Mouse (Mus musculus) stomach, postnatal 0 days (tissue): Measurements from ENCODE around the gene Ugt1a10. TPM values are rescaled to one million over a fixed set of nuclear protein-coding genes. Genes with fewer than 3 reads are reported as not detected.
"Not testable (repeated sequence)": the region's sequence is repeated elsewhere in the genome, so short reads cannot be mapped to it uniquely, and the experiment has no call there.

Experiments used
- ATAC-seq: fragments of 200-750 bp; cut with Nextera tagmentation; 2 replicates; pipeline ENCODE4 v1.8.0; 2017; ENCODE audit not compliant: low FRiP score, low TSS enrichment
- DNase-seq: peaks from one replicate; pipeline ENCODE4 v3.0.0-alpha.2; 2016; ENCODE audit warnings: low spot score
- H3K27ac ChIP-seq: fragments of 300-500 bp; sonication (generic); replicated peaks from 2 replicates; pipeline ENCODE4 v1.5.1; 2014; ENCODE audit warnings: mild to moderate bottlenecking, control low read depth
- H3K27me3 ChIP-seq: fragments of 300-500 bp; sonication (generic); 2 replicates; pipeline ENCODE4 v1.6.1; 2014; ENCODE audit warnings: low read length; ENCODE audit not compliant: control insufficient read depth, insufficient read depth
- H3K36me3 ChIP-seq: fragments of 300-500 bp; sonication (generic); 2 replicates; pipeline ENCODE4 v1.6.1; 2014; ENCODE audit warnings: low read length, mixed read lengths; ENCODE audit not compliant: control insufficient read depth, insufficient read depth
- H3K4me1 ChIP-seq: fragments of 300-500 bp; sonication (generic); replicated peaks from 2 replicates; pipeline ENCODE4 v1.6.1; 2014; ENCODE audit warnings: antibody characterized with exemption; ENCODE audit not compliant: control insufficient read depth, insufficient read depth
- H3K4me2 ChIP-seq: fragments of 300-500 bp; sonication (generic); replicated peaks from 2 replicates; pipeline ENCODE4 v1.6.1; 2014; ENCODE audit warnings: low read depth, mild to moderate bottlenecking, control low read depth, moderate library complexity
- H3K4me3 ChIP-seq: fragments of 300-500 bp; sonication (generic); 2 replicates; pipeline ENCODE4 v1.5.1; 2014; ENCODE audit warnings: low read depth, low read length, control low read depth
- H3K9ac ChIP-seq: fragments of 300-500 bp; sonication (generic); 2 replicates; pipeline ENCODE4 v1.6.1; 2014; ENCODE audit warnings: mild to moderate bottlenecking, low read length, control low read depth, mixed read lengths
- H3K9me3 ChIP-seq: fragments of 300-500 bp; sonication (generic); 2 replicates; pipeline ENCODE4 v1.6.1; 2016; ENCODE audit warnings: low read length; ENCODE audit not compliant: control insufficient read depth
- CTCF ChIP-seq: IDR thresholded peaks from 2 replicates; pipeline ENCODE4 v1.5.1; 2016; ENCODE audit warnings: antibody characterized with exemption, low read depth, mild to moderate bottlenecking, moderate library complexity
- EP300 ChIP-seq: optimal IDR thresholded peaks from 2 replicates; pipeline ENCODE3; 2016; ENCODE audit warnings: antibody characterized with exemption
- WGBS: fragments of 180-500 bp; shearing (Covaris S2); extraction: QIAGEN DNeasy Blood & Tissue Kit; methylation state at CpG from one replicate; pipeline ENCODE4 v1.1.7; 2014; 5-methylcytosine and 5-hydroxymethylcytosine counted together
- polyA plus RNA-seq: library from polyadenylated mRNA; unstranded; fragments of >200 nt; fragmentation: Nextera tagmentation; extraction: Ambion mirVana; gene quantifications from 2 replicates; pipeline ENCODE4 v1.2.1, GENCODE M21; 2015

Ugt1a10 gene
- polyA plus RNA-seq, 1 experiment from 2014 or later, result not detected

DNA sequence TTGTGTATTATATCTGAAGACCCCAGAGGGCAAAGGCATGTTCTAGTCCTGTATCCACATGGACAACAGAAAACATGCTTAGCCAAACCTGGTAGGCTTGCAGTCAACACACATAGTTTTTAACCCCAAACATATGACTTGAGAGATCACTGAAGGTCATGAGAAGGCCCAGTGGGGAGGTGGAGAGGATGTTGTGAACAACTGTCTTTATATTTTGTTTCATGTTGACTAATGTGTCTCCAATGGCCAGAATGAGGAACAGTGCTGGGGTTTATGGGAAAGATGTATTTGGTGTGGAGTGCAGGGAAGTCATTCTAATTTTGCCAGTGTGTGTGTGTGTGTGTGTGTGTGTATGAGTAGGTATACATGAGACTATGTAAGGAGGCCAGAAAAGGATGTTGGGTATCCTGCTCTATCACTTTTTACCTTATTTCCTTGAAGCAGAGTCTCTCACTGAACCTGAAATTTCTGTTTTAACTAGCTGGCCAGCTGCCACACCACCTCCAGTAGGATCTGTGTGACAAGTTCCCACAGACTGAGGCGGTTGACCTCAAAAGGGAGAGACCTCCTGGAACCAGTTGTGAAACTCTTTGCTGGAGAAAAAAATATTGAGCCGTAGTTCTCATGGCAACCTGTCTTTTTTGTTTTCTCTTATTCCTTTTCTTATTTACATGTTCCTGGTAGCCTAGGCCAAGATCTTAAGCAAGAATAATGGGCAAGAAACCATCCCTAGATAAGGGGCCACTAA lies 169.0 kb downstream of the Ugt1a10 start:
- peaks cover 14% of the 10 kb centered on the region for H3K9me3 ChIP-seq
- H3K36me3 ChIP-seq, result no peaks in the 10 kb centered on the region
- no peak overlapping the region for H3K4me2 ChIP-seq
- H3K27me3 ChIP-seq, result no peaks in the 10 kb centered on the region
- no peak for ATAC-seq
- no peak overlapping the region for H3K27ac ChIP-seq
- H3K9ac ChIP-seq, result no peak overlapping the region
- WGBS, result 58% methylated on average over 2 of the region's 2 CpGs
- no peaks in the 10 kb centered on the region for H3K4me1 ChIP-seq
- TF ChIP-seq CTCF (no peak), EP300 (no peak)
- peak; percentile 37 for DNase-seq
- H3K4me3 ChIP-seq, result no peak overlapping the region

DNA sequence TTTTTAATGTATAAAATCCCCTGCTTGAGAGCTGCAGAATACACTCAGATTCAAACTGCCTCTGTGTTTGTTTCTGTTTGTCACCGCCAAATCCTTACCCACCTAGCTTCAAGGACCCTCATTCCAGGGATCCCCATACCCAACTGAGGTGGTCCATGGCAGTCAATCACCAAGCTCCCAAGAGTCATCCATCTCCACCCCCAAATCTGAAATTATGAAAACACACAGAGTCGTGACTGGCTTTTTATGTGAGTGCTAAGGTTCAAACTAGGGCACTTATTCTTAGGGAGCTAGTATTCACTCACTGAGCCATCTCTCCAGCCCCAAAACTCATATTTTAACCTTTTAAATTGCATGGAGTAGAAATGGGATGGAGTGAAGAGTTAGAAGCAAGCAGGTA lies 170.1 kb downstream of the Ugt1a10 start:
- not testable (repeated sequence) for ATAC-seq, H3K36me3 ChIP-seq, H3K27me3 ChIP-seq, DNase-seq, H3K4me1 ChIP-seq, H3K4me3 ChIP-seq, H3K4me2 ChIP-seq, H3K9ac ChIP-seq, H3K27ac ChIP-seq
- peaks cover 17% of the 10 kb centered on the region for H3K9me3 ChIP-seq
- 40% methylated on average over 2 of the region's 2 CpGs for WGBS

DNA sequence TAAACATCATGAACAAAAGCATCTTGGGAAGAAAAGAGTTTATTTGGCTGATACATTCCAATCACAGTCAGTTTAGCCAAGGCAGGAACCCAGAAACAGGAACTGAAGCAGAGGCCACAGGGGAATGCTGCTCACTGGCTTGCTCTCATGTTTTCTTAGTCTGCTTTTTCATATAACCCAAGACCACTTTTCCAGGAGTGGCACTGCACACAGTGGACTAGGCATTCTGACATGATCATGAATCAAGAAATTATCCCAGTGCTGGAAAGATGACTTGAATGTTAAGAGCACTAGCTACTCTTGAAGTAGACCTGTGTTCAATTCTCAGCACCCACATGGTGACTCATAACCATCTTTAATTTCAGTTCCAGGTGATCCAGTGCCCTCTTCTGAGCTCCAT lies 170.6 kb downstream of the Ugt1a10 start:
- ATAC-seq (no peak), DNase-seq (no peak)
- H3K9me3 ChIP-seq, result peaks cover 21% of the 10 kb centered on the region

DNA sequence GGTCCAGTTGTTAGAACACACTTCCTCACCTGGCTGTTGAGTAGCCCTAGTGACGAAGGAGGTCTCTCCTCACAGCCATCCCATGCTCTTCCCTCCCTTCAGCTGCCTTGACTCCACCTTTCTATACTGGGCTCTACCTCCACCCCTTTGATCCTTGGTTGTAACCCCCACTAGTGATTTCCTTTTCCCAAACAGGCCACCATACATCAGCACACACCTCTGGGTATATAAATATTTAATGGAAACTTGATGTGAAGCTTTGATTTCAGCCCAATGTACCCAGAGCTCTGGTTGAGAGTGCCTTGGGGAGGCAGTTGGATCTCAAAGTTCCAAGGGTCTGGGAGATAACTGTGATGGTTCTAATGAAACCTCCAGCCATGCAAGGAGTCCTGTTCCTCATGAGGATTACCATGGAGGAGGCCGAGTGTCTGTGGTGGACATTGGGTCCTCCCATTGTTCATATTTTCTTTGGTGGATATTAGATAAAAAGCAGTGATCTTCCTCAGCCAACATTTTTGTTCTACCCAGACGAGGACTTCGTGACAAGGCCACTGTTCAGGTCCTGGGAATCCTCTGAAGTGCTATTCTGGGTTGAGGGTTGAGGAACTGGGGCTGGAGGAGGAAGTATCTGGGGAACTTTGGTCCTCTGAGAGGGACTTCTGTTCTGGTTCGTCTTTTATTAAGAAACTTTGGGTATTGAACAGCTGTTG lies 171.6 kb downstream of the Ugt1a10 start, which contains the start of gene Mroh2a:
Mroh2a (plus strand) TSS at position 317 of the 710 bp plus-strand sequence.
- ATAC-seq, result no peak
- H3K4me3 ChIP-seq, result no peak within 1 kb of the TSS
- no peak within 1 kb of the TSS for H3K4me2 ChIP-seq
- peak; percentile 20 for DNase-seq
- 52% methylated on average over 5 of the region's 5 CpGs for WGBS
- no peaks in the 10 kb centered on the region for H3K36me3 ChIP-seq
- H3K9ac ChIP-seq, result no peak within 1 kb of the TSS
- H3K9me3 ChIP-seq, result peaks cover 24% of the 10 kb centered on the region
- H3K4me1 ChIP-seq, result no peaks in the 10 kb centered on the region
- no peak within 1 kb of the TSS for H3K27ac ChIP-seq
- H3K27me3 ChIP-seq, result no peaks in the 10 kb centered on the region
- TF ChIP-seq CTCF (no peak), EP300 (no peak)

More for the DNA sequence above, 170.6 kb downstream of the Ugt1a10 start:
- H3K4me1 ChIP-seq, result no peaks in the 10 kb centered on the region
- no peaks in the 10 kb centered on the region for H3K36me3 ChIP-seq
- no peak for TF ChIP-seq EP300
- TF ChIP-seq CTCF, result no peak
- no peak overlapping the region for H3K9ac ChIP-seq
- no peak overlapping the region for H3K4me2 ChIP-seq
- no peak overlapping the region for H3K27ac ChIP-seq
- no peaks in the 10 kb centered on the region for H3K27me3 ChIP-seq
- H3K4me3 ChIP-seq, result no peak overlapping the region

DNA sequence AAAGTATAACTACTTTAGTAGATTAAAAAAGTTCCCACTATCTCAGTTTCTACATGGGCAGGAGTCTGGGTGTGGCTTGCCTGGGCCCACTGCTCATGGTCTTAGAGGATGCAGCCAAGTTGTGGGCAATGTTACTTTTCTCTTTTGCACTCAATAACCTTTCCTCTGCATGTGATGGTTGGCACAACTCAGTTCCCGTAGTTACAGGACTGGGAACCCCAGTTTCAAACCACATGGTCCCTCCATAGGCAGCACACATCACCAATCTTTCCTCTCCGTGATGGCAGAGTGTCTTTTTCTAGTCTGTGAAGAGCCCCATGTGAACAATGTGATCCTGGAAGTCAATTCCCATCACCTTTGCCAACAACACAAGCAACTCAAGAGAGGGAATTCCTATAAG lies 172.3 kb downstream of the Ugt1a10 start:
- H3K27ac ChIP-seq, result no peak overlapping the region
- whole genome bisulfite sequencing, result 58% methylated on average over 2 of the region's 2 CpGs
- H3K27me3 ChIP-seq, result no peaks in the 10 kb centered on the region
- peaks cover 29% of the 10 kb centered on the region for H3K9me3 ChIP-seq
- no peak overlapping the region for H3K9ac ChIP-seq
- DNase-seq, result peak; percentile 14
- ATAC-seq, result no peak
- H3K36me3 ChIP-seq, result no peaks in the 10 kb centered on the region
- H3K4me2 ChIP-seq, result no peak overlapping the region
- H3K4me1 ChIP-seq, result no peaks in the 10 kb centered on the region
- H3K4me3 ChIP-seq, result no peak overlapping the region
- TF ChIP-seq CTCF (no peak), EP300 (no peak)

DNA sequence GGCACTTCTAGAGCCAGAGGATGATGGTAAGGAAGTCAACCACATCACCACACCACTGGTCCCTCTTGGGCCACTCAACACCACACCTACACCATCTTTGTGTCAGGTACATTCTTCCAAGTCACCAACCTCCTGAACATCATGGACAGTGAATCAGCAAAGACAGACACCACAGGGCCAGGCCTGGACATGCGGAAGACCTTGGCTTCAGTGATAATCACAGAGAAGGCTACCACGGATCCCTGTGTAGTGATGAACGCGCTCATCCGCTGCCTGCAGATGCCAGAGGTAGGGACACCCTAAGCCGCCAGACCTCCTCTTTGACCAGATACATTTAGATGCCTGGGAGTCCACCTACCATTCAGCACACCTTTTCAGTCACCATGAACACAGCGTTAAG lies 172.9 kb downstream of the Ugt1a10 start:
- no peaks in the 10 kb centered on the region for H3K4me1 ChIP-seq
- DNase-seq, result peak; percentile 20
- peaks cover 36% of the 10 kb centered on the region for H3K9me3 ChIP-seq
- H3K4me3 ChIP-seq, result no peak overlapping the region
- ATAC-seq, result peak; percentile 4; the same call in 1 of the 2 replicates
- H3K36me3 ChIP-seq, result no peaks in the 10 kb centered on the region
- H3K27me3 ChIP-seq, result no peaks in the 10 kb centered on the region
- TF ChIP-seq CTCF (no peak), EP300 (no peak)
- WGBS, result 70% methylated on average over 7 of the region's 7 CpGs
- H3K9ac ChIP-seq, result no peak overlapping the region
- no peak overlapping the region for H3K4me2 ChIP-seq
- no peak overlapping the region for H3K27ac ChIP-seq
